Mouse (Mus musculus): ENCODE measurements around the gene Macc1. TPM values are rescaled to one million over a fixed set of nuclear protein-coding genes. Genes with fewer than 3 reads are reported as not detected.

Gene Macc1
- polyA plus RNA-seq (2012; ENCODE audit: low replicate concordance) = not detected in 2 replicates

GRCm38 (mm10) chr12:119313970-119314369 is at the start of gene Macc1:
Macc1 (plus strand) TSS chr12:119314270.

Other genes with a start within 250 kb of the Macc1 start
- 0.06 and 0.27 TPM in 2 replicates for gene Itgb8, start 75.5 kb upstream of the Macc1 start, polyA plus RNA-seq (2012; ENCODE audit: low replicate concordance)

Data from hematopoietic multipotent progenitor cell, adult 10-12 weeks (in vitro differentiated cells).